Mouse (Mus musculus) limb, embryonic 10.5 days (tissue): ENCODE results near the gene Ttc16. TPM values are rescaled to one million over a fixed set of nuclear protein-coding genes. Genes with fewer than 3 reads are reported as not detected.

Source experiments
- DNase-seq: peaks from one replicate; pipeline ENCODE4 v3.0.0-alpha.2; 2017; ENCODE audit warnings: low spot score
- H3K27ac ChIP-seq: fragments of 300-500 bp; sonication (generic); 2 replicates; pipeline ENCODE4 v1.5.1; 2016; ENCODE audit warnings: mild to moderate bottlenecking
- H3K27me3 ChIP-seq: fragments of 300-500 bp; sonication (generic); 2 replicates; pipeline ENCODE4 v1.6.1; 2016; ENCODE audit warnings: low read depth, mild to moderate bottlenecking; ENCODE audit not compliant: poor library complexity, severe bottlenecking
- H3K36me3 ChIP-seq: fragments of 300-500 bp; sonication (generic); 2 replicates; pipeline ENCODE4 v1.6.1; 2016; ENCODE audit warnings: mild to moderate bottlenecking, moderate library complexity
- H3K4me1 ChIP-seq: fragments of 300-500 bp; sonication (generic); 2 replicates; pipeline ENCODE4 v1.6.1; 2016
- H3K4me3 ChIP-seq: fragments of 300-500 bp; sonication (generic); 2 replicates; pipeline ENCODE4 v1.5.1; 2016; ENCODE audit warnings: mild to moderate bottlenecking, moderate library complexity
- H3K9me3 ChIP-seq: fragments of 300-500 bp; sonication (generic); replicated peaks from 2 replicates; pipeline ENCODE4 v1.6.1; 2016; ENCODE audit warnings: mild to moderate bottlenecking
- WGBS: fragments of 180-500 bp; shearing (Covaris S2); methylation state at CpG from one replicate; pipeline ENCODE4 v1.1.7; 2016; 5-methylcytosine and 5-hydroxymethylcytosine counted together
- polyA plus RNA-seq: library from polyadenylated mRNA; unstranded; fragments of >200 nt; fragmentation: Nextera tagmentation; extraction: Ambion mirVana; gene quantifications from 2 replicates; pipeline ENCODE4 v1.2.1, GENCODE M21; 2016

Ttc16 gene
- polyA plus RNA-seq, 1 experiment from 2014 or later, result 0.38 TPM

DNA sequence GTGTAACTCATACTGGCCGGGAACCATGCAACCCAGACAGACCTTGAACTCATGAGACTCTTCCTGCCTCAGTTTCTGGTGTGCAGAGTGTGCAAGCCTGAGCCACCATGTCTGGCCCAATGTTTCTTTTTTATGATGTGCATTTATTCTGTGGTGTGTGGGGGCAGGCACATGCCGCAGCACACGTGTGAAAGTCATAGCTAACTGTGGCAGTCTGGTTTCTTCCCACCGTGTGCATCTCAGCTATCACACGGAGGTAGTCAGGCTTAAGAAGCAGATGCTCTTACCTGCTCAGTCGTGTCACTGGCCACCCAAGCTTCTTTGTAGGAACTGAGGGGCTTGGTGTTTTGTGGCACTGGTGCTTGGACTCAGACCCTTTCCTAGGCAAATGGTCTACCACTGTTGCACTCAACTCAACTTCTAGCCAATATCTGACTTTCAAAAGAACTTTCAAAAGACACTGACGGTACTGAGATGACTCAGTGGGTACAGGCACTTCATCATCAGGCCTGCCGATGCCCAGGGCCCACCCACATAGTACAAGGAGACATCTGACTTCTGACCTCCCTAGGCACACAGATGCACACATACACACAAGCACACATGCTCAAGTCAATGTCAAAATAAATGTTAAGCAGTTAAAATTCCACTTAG lies 2.7 kb downstream of the Ttc16 start:
- peaks cover 31% of the 10 kb centered on the region for H3K4me1 ChIP-seq
- H3K27me3 ChIP-seq, result peaks cover 13% of the 10 kb centered on the region
- no peak overlapping the region for H3K27ac ChIP-seq
- no peak overlapping the region for H3K4me3 ChIP-seq
- no peaks in the 10 kb centered on the region for H3K36me3 ChIP-seq
- DNase-seq, result no peak
- no peaks in the 10 kb centered on the region for H3K9me3 ChIP-seq
- 84% methylated on average over 8 of the region's 8 CpGs for WGBS

DNA sequence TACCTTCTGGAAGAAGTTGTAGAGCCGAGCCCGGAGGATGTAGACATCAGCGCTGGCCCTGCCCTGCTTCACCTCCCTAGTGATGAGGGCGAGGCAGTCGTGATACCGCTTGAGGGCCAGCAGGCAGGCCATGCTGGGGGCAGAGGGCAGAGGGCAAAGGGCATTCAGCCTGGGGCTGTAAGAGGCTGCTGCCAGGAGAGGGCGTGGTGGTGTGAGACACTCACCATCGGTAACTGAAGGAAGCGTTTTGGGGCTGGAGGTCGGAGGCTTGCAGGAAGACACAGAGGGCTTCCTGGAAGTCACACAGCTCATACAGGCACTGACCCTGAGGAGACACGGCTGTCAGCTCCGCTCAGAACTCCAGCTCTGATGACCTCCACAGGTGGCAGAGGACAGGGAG lies 3.5 kb downstream of the Ttc16 start:
- Histone ChIP-seq H3K27me3 (peaks cover 9% of the 10 kb centered on the region), H3K36me3 (no peaks in the 10 kb centered on the region), H3K9me3 (no peaks in the 10 kb centered on the region), H3K4me3 (no peak overlapping the region), H3K27ac (no peak overlapping the region), H3K4me1 (peaks cover 35% of the 10 kb centered on the region)
- no peak for DNase-seq
- 29% methylated on average over 12 of the region's 12 CpGs for WGBS

DNA sequence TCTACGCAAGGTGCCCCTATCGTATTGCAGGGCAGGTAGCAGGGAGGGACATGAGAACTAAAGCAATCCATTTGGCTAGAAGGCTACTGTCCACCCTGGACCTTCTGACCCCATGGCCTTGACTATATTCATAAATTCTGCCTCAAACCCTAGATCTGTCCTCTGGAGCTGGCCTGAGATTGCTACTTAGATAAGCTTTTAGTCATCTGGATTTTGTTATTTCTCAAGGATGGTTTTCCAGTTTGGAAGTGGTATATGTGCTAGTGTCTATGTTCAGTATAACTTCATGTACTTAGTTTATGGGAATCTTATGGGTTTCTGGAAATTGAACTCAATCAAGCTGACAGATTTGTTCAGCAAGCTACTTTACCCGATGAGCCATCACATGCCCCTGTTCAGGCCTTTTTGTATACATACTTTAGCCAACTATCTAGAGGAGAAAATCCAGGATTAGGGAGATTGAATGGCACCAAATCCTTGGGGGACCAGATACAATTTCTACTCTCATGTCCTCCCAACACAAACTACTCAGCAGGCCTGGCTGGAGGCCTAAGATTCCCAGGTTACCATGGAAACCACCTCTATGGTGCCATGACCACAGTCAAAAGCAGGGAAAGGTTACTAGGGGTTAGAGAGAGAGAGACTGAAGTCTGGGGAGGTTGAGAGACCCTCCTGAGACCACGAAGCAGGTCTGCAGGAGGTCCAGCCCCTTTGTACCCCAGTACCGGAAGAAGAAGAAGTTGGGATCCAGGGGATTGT lies 5.9 kb downstream of the Ttc16 start:
- no peak for DNase-seq
- Histone ChIP-seq H3K27me3 (no peaks in the 10 kb centered on the region), H3K36me3 (no peaks in the 10 kb centered on the region), H3K27ac (no peak overlapping the region), H3K9me3 (no peaks in the 10 kb centered on the region), H3K4me1 (peaks cover 16% of the 10 kb centered on the region), H3K4me3 (no peak overlapping the region)
- WGBS, result 89% methylated on average over 5 of the region's 5 CpGs

DNA sequence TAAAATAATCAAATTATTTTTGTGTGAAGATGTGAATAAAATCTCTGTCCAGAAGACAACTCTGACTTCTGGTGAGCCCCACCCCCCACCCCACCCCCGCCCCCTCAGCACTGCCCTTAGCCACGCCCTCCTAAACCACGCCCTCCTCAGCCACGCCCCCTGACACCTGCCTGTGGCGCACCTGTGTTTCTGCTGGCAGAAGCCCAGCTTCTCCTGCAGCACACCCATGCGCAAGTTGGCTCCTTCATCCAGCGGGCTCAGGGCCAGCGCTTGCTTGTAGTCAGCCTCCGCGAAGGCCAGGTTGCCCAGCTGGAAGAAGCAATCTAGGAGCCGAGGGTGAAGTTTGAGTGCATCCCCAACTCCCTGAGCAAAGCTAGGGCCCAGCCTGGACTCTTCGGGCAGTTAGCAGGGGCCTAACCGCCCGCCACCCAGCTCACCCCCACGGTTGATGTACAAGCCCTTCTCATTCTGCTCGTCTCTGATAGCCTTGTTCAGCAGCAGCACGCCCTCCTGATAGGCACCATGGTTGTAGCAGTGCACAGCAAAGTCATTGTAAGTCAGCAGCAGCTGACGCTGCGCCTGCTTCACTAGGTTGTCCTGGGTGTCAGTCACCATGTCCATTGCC lies 6.7 kb downstream of the Ttc16 start:
- H3K27me3 ChIP-seq, result no peaks in the 10 kb centered on the region
- DNase-seq, result no peak
- no peaks in the 10 kb centered on the region for H3K36me3 ChIP-seq
- no peak overlapping the region for H3K27ac ChIP-seq
- H3K9me3 ChIP-seq, result no peaks in the 10 kb centered on the region
- peaks cover 16% of the 10 kb centered on the region for H3K4me1 ChIP-seq
- 46% methylated on average over 19 of the region's 19 CpGs for WGBS
- no peak overlapping the region for H3K4me3 ChIP-seq

DNA sequence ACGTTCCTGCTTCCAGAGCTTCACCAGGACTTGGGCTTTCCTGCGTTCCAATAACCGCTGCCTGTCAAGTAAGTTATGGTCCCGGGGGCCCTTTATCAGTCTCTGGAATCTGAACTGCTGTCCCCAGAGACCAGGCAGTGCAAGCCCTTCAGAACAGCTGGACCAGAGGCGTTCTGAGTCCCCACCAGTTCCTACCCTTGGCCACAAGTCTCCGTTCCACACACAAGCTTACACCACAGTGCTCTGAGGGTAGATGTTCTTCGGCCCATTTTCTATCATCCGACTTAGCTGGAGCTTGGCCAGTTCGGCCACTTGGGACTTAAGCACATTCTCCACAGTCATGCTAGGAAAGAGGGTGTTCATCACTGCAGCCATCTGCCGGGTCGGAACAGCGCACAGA lies 8.2 kb downstream of the Ttc16 start:
- DNase-seq, result no peak
- no peaks in the 10 kb centered on the region for H3K27me3 ChIP-seq
- H3K27ac ChIP-seq, result no peak overlapping the region
- no peak overlapping the region for H3K4me3 ChIP-seq
- peaks cover 16% of the 10 kb centered on the region for H3K4me1 ChIP-seq
- 77% methylated on average over 12 of the region's 12 CpGs for WGBS
- H3K36me3 ChIP-seq, result peaks cover 10% of the 10 kb centered on the region
- H3K9me3 ChIP-seq, result no peaks in the 10 kb centered on the region

DNA sequence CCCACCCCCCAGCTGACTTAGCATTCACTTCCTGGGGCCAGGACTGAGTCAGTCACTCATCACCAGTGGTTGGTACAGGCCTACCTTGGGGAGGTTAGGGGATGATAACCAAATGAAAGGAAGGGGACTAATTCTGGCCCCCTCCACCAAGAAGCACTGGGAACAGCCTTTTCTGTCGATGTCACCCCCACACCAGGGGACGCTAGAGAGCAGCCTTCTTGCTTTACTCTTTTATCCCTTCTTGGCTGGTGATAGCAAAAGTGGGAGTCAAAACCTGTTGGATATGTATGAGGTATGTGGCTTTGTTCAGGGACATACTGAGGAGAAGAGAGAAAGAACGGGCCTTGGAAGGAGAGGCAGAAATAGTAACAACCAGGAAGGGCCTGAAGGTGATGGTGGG lies 12.1 kb downstream of the Ttc16 start:
- 83% methylated on average over 3 of the region's 3 CpGs for WGBS
- no peaks in the 10 kb centered on the region for H3K27me3 ChIP-seq
- peaks cover 9% of the 10 kb centered on the region for H3K4me1 ChIP-seq
- no peak for DNase-seq
- peaks cover 34% of the 10 kb centered on the region for H3K36me3 ChIP-seq
- H3K4me3 ChIP-seq, result no peak overlapping the region
- no peak overlapping the region for H3K27ac ChIP-seq
- H3K9me3 ChIP-seq, result no peaks in the 10 kb centered on the region

DNA sequence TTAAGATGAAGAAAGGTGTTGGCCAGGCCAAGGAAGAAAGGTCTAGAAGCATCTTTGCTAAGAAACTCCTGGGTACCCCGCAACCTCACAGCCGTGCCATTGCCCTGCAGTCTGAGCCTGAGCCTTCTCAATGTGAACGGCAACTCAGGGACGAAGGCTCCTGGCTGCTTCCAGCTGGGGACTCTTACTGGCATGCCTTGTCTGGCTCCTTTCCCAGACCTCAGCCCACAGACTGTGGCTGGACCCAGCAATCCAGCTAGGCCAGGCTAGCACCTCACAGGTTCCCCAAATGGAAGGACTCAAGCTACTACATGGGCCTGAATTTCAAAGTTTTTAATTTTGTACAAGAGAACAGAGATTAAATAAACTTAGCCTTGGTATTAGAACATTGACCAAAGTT lies 13.6 kb downstream of the Ttc16 start:
- Histone ChIP-seq H3K4me3 (no peak overlapping the region), H3K36me3 (peaks cover 34% of the 10 kb centered on the region), H3K9me3 (no peaks in the 10 kb centered on the region), H3K27ac (no peak overlapping the region), H3K27me3 (no peaks in the 10 kb centered on the region), H3K4me1 (peaks cover 12% of the 10 kb centered on the region; the same call in 1 of the 2 replicates)
- 95% methylated on average over 4 of the region's 4 CpGs for WGBS
- no peak for DNase-seq

DNA sequence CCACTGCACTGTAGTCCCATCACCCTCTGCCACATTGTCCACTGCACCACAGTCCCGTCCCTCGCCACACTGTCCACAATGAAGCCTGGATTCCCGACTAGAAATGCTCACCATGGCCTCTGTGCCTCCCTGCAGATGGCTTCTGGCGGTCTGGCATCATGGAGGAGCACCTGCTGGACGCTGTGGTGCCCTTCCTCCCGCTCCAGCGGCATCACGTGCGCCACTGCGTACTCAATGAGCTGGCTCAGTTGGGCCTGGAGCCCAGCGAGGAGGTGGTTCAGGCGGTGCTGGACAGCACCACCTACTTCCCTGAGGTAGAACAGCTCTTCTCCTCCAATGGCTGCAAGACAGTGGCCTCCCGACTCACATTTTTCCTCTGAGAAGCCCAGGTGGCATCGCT lies 14.1 kb downstream of the Ttc16 start:
- H3K27ac ChIP-seq, result no peak overlapping the region
- WGBS, result 91% methylated on average over 14 of the region's 14 CpGs
- peaks cover 34% of the 10 kb centered on the region for H3K36me3 ChIP-seq
- no peaks in the 10 kb centered on the region for H3K9me3 ChIP-seq
- H3K27me3 ChIP-seq, result no peaks in the 10 kb centered on the region
- no peak overlapping the region for H3K4me3 ChIP-seq
- no peak for DNase-seq
- H3K4me1 ChIP-seq, result peaks cover 15% of the 10 kb centered on the region; the same call in 1 of the 2 replicates

DNA sequence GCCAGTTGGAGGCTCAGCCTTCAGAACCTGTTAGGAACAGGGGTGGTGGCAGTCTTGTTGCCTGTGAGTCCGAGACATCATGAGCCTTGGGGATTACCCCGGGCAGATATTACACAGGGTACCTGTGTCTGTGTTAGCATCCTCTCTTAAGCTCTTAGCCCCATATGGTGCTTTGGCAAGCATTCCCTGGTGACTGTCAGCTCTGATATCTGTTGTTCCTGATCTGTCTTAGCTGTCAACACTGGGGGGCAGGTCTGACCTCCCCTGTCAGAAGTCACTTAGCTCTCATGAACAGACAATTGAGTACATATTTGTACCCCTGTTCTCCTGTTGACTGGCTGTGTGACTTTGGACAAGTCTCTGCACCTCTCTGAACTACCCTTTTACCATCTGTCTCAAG lies 16.4 kb downstream of the Ttc16 start:
- H3K4me3 ChIP-seq, result no peak overlapping the region
- no peaks in the 10 kb centered on the region for H3K9me3 ChIP-seq
- H3K36me3 ChIP-seq, result peaks cover 40% of the 10 kb centered on the region
- DNase-seq, result no peak
- no peak overlapping the region for H3K27ac ChIP-seq
- H3K4me1 ChIP-seq, result peaks cover 15% of the 10 kb centered on the region; the same call in 1 of the 2 replicates
- WGBS, result 86% methylated on average over 2 of the region's 2 CpGs
- H3K27me3 ChIP-seq, result 0 out of 2 replicates have a peak, but pooled peaks cover 7% of the 10 kb centered on the region

DNA sequence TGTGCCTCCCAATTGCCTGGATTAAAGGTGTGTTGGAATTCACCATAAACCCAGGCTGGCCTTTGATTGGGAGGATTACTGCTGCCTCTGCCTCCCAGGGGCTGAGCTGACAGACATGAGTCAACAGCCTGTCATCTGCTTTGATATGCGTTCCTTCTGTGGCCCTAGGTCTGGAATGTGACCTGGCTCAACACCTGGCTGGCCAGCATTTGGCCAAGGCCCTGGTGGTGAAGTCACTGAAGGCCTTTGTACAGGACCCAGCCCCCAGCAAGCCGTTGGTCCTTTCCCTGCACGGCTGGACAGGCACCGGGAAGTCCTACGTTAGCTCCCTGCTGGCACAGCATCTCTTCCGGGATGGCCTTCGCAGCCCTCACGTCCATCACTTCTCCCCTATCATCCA lies 16.9 kb downstream of the Ttc16 start:
- Histone ChIP-seq H3K36me3 (peaks cover 40% of the 10 kb centered on the region), H3K27me3 (0 out of 2 replicates have a peak, but pooled peaks cover 7% of the 10 kb centered on the region), H3K27ac (no peak overlapping the region), H3K9me3 (no peaks in the 10 kb centered on the region), H3K4me1 (peaks cover 15% of the 10 kb centered on the region; the same call in 1 of the 2 replicates), H3K4me3 (no peak overlapping the region)
- WGBS, result 71% methylated on average over 8 of the region's 8 CpGs
- DNase-seq, result no peak

DNA sequence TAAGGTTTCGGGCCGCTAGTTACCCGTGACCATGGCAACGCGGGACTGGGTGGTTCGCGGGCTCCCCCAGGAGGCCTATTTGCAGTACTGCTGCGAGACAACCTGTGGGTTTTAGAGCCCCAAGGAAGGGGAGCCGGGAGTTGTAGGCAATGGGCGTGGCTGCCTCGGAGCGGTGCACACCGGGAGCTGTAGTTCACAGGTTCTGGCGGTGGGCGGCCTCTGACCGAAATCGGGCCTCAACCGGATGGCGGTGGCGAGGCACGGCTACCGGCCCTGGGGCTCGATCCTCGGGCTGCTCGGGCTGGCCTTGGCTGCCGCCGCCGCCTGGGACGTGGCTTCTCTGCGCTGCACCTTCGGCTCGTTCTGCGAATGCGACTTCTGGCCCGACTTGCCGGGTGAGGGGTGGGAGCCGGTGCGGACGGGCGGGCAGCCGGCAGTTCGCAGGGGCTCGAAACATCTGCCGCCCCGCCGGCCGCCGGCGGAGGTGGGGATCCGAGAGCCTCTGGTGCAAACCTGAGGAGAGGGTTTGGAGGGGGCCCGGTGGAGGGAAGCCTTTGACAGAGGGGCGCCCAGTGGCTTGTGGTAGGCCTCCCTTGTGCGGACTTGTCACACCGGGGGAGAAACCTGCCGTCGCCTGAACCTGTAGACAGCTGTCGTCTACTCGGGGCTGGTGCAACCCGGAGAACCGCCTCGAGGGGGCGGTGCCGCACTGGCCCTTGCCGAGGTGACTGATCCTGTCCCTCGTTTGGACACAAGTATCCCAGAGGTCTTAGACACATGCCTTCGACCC lies 18.2 kb downstream of the Ttc16 start, which contains the start of gene Tor2a:
Tor2a (plus strand) TSS at position 179 of the 790 bp plus-strand sequence.
- Histone ChIP-seq H3K36me3 (peaks cover 41% of the 10 kb centered on the region), H3K27me3 (peaks cover 15% of the 10 kb centered on the region), H3K9me3 (no peaks in the 10 kb centered on the region), H3K4me1 (peaks cover 18% of the 10 kb centered on the region; the same call in 1 of the 2 replicates), H3K4me3 (peak within 1 kb of the TSS; percentile 68), H3K27ac (peak within 1 kb of the TSS; percentile 95)
- under 1% methylated on average over 66 of the region's 66 CpGs for WGBS
- DNase-seq, result peak; percentile 95

DNA sequence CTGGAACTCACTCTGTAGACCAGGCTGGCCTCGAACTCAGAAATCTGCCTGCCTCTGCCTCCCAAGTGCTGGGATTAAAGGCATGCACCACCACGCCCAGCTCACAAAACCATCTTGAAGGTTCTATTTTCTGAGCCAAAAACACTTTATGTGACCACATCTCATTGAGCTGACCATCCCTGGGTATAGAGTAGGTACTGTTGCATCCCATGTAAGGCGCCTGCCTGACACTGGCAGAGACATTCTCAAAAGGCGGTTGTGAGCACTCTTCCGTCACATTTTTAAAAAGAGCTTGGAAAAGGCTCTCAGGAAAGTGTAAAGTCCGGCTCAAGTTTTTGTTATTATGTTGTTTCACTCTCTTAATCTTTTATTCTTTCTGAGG lies 18.8 kb downstream of the Ttc16 start:
- peak overlapping the region; percentile 95; the same call in 1 of the 2 replicates for H3K27ac ChIP-seq

More for the DNA sequence above, 18.8 kb downstream of the Ttc16 start:
- H3K4me3 ChIP-seq, result peak overlapping the region; percentile 68
- H3K27me3 ChIP-seq, result peaks cover 15% of the 10 kb centered on the region
- DNase-seq, result no peak
- peaks cover 35% of the 10 kb centered on the region for H3K36me3 ChIP-seq
- 35% methylated on average over 6 of the region's 6 CpGs for WGBS
- H3K9me3 ChIP-seq, result no peaks in the 10 kb centered on the region
- peaks cover 24% of the 10 kb centered on the region for H3K4me1 ChIP-seq
